Mouse (Mus musculus) kidney, adult 2 months (tissue): ENCODE data around the gene Lrmda. TPM values are rescaled to one million over a fixed set of nuclear protein-coding genes. Genes with fewer than 3 reads are reported as not detected.

Source experiments
- DNase-seq: peaks from one replicate; pipeline ENCODE4 v3.0.0; 2021
- H3K27ac ChIP-seq: fragments of 200-500 bp; 2 replicates; pipeline ENCODE4 v1.5.1; 2012; ENCODE audit warnings: low read depth, low read length, control low read depth, inconsistent platforms; ENCODE audit not compliant: insufficient read depth
- H3K27me3 ChIP-seq: fragments of 200-500 bp; replicated peaks from 2 replicates; pipeline ENCODE4 v1.6.1; 2012; ENCODE audit warnings: mild to moderate bottlenecking, moderate library complexity, low read length, inconsistent platforms; ENCODE audit not compliant: control insufficient read depth, insufficient read depth
- H3K36me3 ChIP-seq: fragments of 200-500 bp; 2 replicates; pipeline ENCODE4 v1.6.1; 2012; ENCODE audit warnings: mild to moderate bottlenecking, moderate library complexity, low read length, inconsistent platforms; ENCODE audit not compliant: control insufficient read depth, insufficient read depth
- H3K4me1 ChIP-seq: fragments of 200-500 bp; 2 replicates; pipeline ENCODE4 v1.6.1; 2011; ENCODE audit warnings: low read length; ENCODE audit not compliant: control insufficient read depth, insufficient read depth
- H3K4me3 ChIP-seq: fragments of 200-500 bp; 2 replicates; pipeline ENCODE4 v1.5.1; 2011; ENCODE audit warnings: mild to moderate bottlenecking, low read depth, low read length, control low read depth; ENCODE audit not compliant: insufficient read depth
- CTCF ChIP-seq: fragments of 200-500 bp; conservative IDR thresholded peaks from 2 replicates; pipeline ENCODE4 v1.5.1; 2011; ENCODE audit warnings: low read depth, mild to moderate bottlenecking, control low read depth, low read length, moderate library complexity, mixed read lengths; ENCODE audit not compliant: insufficient read depth, insufficient read length
- POLR2A ChIP-seq: fragments of 200-500 bp; IDR thresholded peaks from one replicate; pipeline ENCODE4 v1.6.1; 2011; ENCODE audit warnings: low read depth, low read length, control low read depth
- WGBS: fragments of 180-500 bp; shearing (Covaris S2); methylation state at CpG from one replicate; pipeline ENCODE4 v1.1.7; 2018; 5-methylcytosine and 5-hydroxymethylcytosine counted together
- polyA plus RNA-seq: library from polyadenylated mRNA; depleted of rRNA; stranded (reverse); fragments of >200 nt; gene quantifications from 2 replicates; pipeline ENCODE4 v1.2.3, GENCODE M21; 2012

Gene Lrmda
- polyA plus RNA-seq, 1 experiment = 3.3 TPM

DNA sequence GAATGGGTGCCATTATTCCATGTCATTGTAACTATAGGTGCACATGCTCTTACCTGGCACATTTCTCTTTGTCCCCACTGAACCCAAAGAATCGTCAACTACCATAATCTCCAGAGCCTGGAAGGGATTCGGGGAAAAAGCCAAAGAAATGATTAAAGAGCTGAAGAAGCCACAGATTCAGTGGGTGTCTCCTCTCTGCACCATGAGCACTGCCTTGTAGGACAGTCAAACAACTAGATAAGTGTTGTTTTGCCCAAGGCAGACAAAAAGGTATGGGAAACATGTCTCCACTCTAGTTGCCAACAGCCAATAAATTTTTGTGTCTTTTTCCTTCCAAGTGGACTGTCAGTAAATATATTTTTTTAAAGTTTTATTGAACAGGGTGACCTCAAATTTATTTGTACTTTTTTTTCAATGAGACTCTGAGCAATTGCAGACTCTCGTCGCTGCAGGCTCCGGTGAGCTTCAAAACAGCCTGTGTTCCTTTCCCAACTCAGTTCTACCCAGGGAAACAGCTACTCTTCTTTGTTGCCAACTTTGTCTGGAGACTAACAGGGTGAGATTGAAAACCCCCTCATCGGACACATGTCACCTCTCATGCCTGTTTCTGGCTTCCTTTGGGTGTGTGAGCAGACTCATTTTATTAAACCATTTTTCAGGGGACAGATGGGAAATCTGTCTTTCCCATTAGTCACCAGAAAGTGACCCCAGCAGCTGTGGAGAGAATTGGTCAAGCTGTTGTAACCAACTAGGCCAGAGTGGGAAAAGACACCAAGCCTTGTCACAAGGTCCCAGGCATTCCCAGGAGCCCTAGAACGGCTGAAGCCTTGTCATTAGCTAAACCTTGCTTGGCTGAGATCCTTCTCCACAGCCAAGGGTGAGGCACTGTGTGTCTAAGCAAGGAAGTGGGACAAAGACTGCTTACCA, 886.5 kb downstream of the Lrmda start:
- Histone ChIP-seq H3K27ac (no peak overlapping the region), H3K4me1 (no peaks in the 10 kb centered on the region), H3K4me3 (no peak overlapping the region), H3K27me3 (no peaks in the 10 kb centered on the region), H3K36me3 (no peaks in the 10 kb centered on the region)
- WGBS = 78% methylated on average over 7 of the region's 7 CpGs
- peak; percentile 8 for DNase-seq
- TF ChIP-seq POLR2A = no peak
- TF ChIP-seq CTCF = no peak

- H3K36me3 ChIP-seq = no peaks in the 10 kb centered on the region
- TF ChIP-seq CTCF = no peak
- no peak for TF ChIP-seq POLR2A
- peak; percentile 15 for DNase-seq
- 54% methylated on average over 4 of the region's 4 CpGs for WGBS
- no peaks in the 10 kb centered on the region for H3K4me1 ChIP-seq
- H3K4me3 ChIP-seq = no peak overlapping the region
- no peaks in the 10 kb centered on the region for H3K27me3 ChIP-seq
- H3K27ac ChIP-seq = no peak overlapping the region
Measured at GRCm38 (mm10) chr14:22906716-22907115, 887.2 kb downstream of the Lrmda start.

GRCm38 (mm10) chr14:22907221-22907620, 887.7 kb downstream of the Lrmda start:
- Histone ChIP-seq H3K27me3 (no peaks in the 10 kb centered on the region), H3K36me3 (no peaks in the 10 kb centered on the region), H3K4me1 (no peaks in the 10 kb centered on the region), H3K4me3 (no peak overlapping the region), H3K27ac (no peak overlapping the region)
- 71% methylated on average over 4 of the region's 4 CpGs for WGBS
- peak; percentile 8 for DNase-seq
- TF ChIP-seq CTCF (no peak), POLR2A (no peak)

GRCm38 (mm10) chr14:22908006-22908405, 888.5 kb downstream of the Lrmda start:
- WGBS = 75% methylated on average over 2 of the region's 2 CpGs
- Histone ChIP-seq H3K27me3 (no peaks in the 10 kb centered on the region), H3K36me3 (no peaks in the 10 kb centered on the region), H3K27ac (no peak overlapping the region), H3K4me3 (no peak overlapping the region), H3K4me1 (no peaks in the 10 kb centered on the region)
- no peak for DNase-seq
- TF ChIP-seq CTCF = no peak
- no peak for TF ChIP-seq POLR2A

DNA sequence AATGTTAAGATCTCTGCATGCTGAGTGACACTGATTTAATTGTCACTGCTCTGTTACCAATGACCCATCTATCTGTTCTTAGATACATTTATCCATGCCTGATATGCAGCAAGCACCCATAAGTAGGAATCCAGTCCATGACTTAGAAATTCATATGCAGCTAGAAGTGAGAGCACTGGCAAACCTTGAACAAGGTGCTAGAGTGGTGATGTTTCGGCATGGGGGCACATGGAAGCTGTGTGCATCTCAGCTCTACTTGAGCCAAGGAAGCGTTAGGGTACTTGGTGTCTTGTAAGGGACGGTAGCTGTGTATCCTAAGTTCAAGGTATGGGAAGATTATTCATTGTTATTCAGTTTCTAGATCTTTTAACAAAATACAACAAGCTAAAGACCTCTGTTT, 896.0 kb downstream of the Lrmda start:
- no peak for DNase-seq
- 97% methylated on average over 3 of the region's 3 CpGs for WGBS
- Histone ChIP-seq H3K27me3 (no peaks in the 10 kb centered on the region), H3K36me3 (no peaks in the 10 kb centered on the region), H3K4me1 (no peaks in the 10 kb centered on the region), H3K4me3 (no peak overlapping the region), H3K27ac (no peak overlapping the region)
- TF ChIP-seq POLR2A = no peak

DNA sequence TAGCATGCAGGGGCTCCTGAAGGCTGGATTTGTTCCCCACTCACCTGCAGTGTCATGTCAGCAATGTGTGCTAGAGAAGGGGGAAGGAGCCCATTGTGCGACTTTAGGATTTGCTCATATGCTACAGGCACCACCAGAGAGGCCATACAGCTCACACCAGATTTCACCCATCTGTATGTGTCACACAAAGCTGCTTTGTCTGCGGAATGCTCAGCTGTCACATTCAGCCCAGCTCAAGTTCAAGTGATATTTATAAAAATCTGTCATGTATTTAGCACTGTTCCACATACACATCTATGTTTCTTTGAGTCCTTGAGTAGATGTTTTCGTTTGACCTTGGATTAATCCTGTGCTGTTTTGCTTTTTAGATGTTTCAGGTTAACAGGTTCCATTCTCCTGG, 899.0 kb downstream of the Lrmda start:
- whole genome bisulfite sequencing = 94% methylated on average over 3 of the region's 3 CpGs
- no peak for TF ChIP-seq POLR2A
- no peak for TF ChIP-seq CTCF
- Histone ChIP-seq H3K4me1 (no peaks in the 10 kb centered on the region), H3K27ac (no peak overlapping the region), H3K4me3 (no peak overlapping the region), H3K36me3 (no peaks in the 10 kb centered on the region), H3K27me3 (no peaks in the 10 kb centered on the region)
- no peak for DNase-seq

- Histone ChIP-seq H3K27me3 (no peaks in the 10 kb centered on the region), H3K4me3 (no peak overlapping the region), H3K4me1 (no peaks in the 10 kb centered on the region), H3K36me3 (no peaks in the 10 kb centered on the region), H3K27ac (no peak overlapping the region)
- WGBS = 78% methylated on average over 2 of the region's 2 CpGs
- no peak for TF ChIP-seq CTCF
- TF ChIP-seq POLR2A = no peak
- DNase-seq = no peak
Measured at GRCm38 (mm10) chr14:22918931-22919330, 899.4 kb downstream of the Lrmda start.
